Mouse (Mus musculus) neural tube, embryonic 15.5 days (tissue): ENCODE measurements around the gene Hdac10. TPM values are rescaled to one million over a fixed set of nuclear protein-coding genes. Genes with fewer than 3 reads are reported as not detected.

Experiments used
- microRNA-seq: library from miRNA; unstranded; fragments of <30 nt; microRNA quantifications from one replicate; pipeline ENCODE4, GENCODE M21; 2017
- polyA plus RNA-seq: library from polyadenylated mRNA; unstranded; fragments of >200 nt; fragmentation: Nextera tagmentation; extraction: Ambion mirVana; gene quantifications from 2 replicates; pipeline ENCODE4 v1.2.1, GENCODE M21; 2015

Hdac10 gene
- polyA plus RNA-seq, 1 experiment from 2014 or later: 31.9 TPM

Small RNA genes within 50 kb of the gene (microRNA-seq; reads per million reads assigned to microRNA genes)
- not detected for gene Mir7118

Other genes starting within 250 kb of the Hdac10 start
- gene Ttll8, start 174.3 kb downstream of the Hdac10 start, polyA plus RNA-seq: 0.13 and 0.17 TPM in 2 replicates
- gene Mlc1, start 149.7 kb downstream of the Hdac10 start, polyA plus RNA-seq: 20.4 and 21.4 TPM in 2 replicates
- not detected in 2 replicates for gene Mov10l1, start 145.8 kb downstream of the Hdac10 start, polyA plus RNA-seq
- gene Panx2, start 69.0 kb downstream of the Hdac10 start, polyA plus RNA-seq: 8.7 and 10.1 TPM in 2 replicates
- gene Trabd, start 53.6 kb downstream of the Hdac10 start, polyA plus RNA-seq: 38.2 and 44.9 TPM in 2 replicates
- gene Selenoo, start 39.6 kb downstream of the Hdac10 start, polyA plus RNA-seq: 16.9 and 19.7 TPM in 2 replicates
- gene Tubgcp6, start 5.6 kb downstream of the Hdac10 start, polyA plus RNA-seq: 14.4 and 14.8 TPM in 2 replicates
- 4.8 and 5.2 TPM in 2 replicates for gene Mapk12, start 12.0 kb upstream of the Hdac10 start, polyA plus RNA-seq
- 22.5 and 27.5 TPM in 2 replicates for gene Mapk11, start 20.9 kb upstream of the Hdac10 start, polyA plus RNA-seq
- 69.4 and 72.3 TPM in 2 replicates for gene Plxnb2, start 52.1 kb upstream of the Hdac10 start, polyA plus RNA-seq
- 77.2 and 91.0 TPM in 2 replicates for gene Dennd6b, start 67.8 kb upstream of the Hdac10 start, polyA plus RNA-seq
- 62.8 and 67.7 TPM in 2 replicates for gene Ppp6r2, start 82.9 kb upstream of the Hdac10 start, polyA plus RNA-seq
- 90.5 and 94.8 TPM in 2 replicates for gene Sbf1, start 186.6 kb upstream of the Hdac10 start, polyA plus RNA-seq
- gene Adm2, start 194.0 kb upstream of the Hdac10 start, polyA plus RNA-seq: 0.14 TPM in 1 of 2 replicates, not detected in the other
- not detected in 2 replicates for gene Miox, start 205.7 kb upstream of the Hdac10 start, polyA plus RNA-seq
- 30.6 and 33.7 TPM in 2 replicates for gene Lmf2, start 227.0 kb upstream of the Hdac10 start, polyA plus RNA-seq
- 105 and 111 TPM in 2 replicates for gene Ncaph2, start 227.0 kb upstream of the Hdac10 start, polyA plus RNA-seq
- 15.6 and 17.9 TPM in 2 replicates for gene Sco2, start 245.1 kb upstream of the Hdac10 start, polyA plus RNA-seq
- 2.1 and 2.6 TPM in 2 replicates for gene Tymp, start 248.3 kb upstream of the Hdac10 start, polyA plus RNA-seq